Mouse (Mus musculus) fibroblast of lung, adult 2 months (primary cell): ENCODE data around the gene Thrsp.
"Not testable (repeated sequence)": the region's sequence is repeated elsewhere in the genome, so short reads cannot be mapped to it uniquely, and the experiment has no call there.

Experiments
- DNase-seq: peaks from one replicate; pipeline ENCODE4 v3.0.0-alpha.2; 2011; ENCODE audit warnings: low read depth

Gene Thrsp

DNA sequence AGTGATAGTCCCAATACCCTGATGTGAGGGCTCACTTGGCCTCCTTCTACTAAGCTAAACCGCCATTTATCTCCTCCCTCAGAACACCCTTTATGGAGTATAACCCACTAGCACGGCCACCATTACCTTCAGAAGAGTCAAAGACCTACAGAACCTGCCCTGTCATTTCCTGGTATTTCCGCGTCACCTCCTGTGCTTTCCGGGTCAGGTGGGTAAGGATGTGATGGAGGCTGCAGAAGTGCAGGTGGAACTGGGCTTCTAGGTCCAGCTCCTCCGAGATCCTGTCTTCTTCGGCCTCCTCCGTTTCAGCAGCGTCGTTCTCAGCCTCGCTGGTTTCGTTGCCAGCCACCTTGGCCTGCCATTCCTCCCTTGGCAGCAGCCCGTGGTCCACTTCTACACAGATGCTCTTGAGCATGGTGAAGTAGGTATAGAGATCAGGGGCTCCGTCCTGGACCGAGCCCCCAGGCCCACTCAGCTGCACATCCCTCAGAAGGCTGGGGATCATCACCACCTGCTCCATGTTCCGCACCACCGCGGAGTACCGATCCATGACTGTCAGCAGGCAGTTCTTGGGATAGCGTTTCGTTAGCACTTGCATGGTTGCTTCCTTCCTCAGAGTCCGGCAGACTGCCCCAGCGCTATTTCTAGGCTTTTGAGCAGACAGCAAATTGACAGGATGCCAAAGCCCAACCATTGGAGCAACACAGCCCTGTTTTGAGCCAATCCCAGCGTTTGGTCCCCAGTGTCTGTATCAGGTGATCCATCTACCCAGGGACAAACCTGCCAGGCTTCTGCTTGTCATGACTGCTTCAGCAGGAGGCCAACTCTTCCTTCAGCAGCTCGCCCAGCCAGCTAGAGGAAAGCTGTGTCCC is at the start of gene Thrsp:
TSS of gene Thrsp (minus strand) at position 825 of the 872 bp plus-strand sequence.
- no peak for DNase-seq

DNA sequence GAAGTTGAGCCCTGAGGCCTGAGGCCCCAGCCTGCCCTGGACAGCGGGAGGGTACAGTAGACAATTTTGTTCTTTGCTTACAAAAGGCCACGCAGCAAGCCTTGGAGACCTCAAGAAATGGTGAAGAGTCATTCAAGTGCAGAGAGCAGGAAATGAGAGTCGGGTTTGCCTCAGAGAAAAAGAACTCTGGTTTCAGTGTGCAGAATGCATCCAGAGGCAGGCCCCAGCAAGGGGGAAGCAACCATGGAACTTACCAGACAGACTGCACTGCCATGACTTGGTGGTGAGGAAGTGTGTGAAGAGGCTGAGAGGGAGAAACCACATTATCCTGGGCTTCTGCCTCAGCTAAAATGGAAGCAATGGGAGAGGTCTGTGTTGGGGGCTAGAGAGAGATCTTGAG is 38.0 kb upstream of the Thrsp start:
- no peak for DNase-seq

DNA sequence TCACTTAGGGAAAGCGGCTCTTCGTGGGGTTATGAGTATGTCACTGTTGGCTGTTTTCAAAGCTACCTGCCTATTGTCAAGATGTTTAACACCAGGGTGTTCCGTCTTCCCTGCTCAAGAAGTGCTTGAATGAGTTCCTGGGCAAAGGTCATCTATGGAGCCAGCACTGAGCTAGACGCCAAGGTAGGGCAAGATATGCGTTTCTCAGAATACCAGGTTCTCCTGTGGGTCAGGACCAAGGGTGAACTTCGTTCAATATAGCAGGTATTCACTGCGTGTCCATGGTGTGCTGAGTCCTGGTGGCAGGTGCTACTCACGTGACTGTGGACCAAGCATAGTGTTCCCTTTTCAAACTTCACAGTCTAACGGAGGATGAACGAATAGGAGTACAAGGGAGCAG is 37.3 kb upstream of the Thrsp start:
- DNase-seq = no peak

DNA sequence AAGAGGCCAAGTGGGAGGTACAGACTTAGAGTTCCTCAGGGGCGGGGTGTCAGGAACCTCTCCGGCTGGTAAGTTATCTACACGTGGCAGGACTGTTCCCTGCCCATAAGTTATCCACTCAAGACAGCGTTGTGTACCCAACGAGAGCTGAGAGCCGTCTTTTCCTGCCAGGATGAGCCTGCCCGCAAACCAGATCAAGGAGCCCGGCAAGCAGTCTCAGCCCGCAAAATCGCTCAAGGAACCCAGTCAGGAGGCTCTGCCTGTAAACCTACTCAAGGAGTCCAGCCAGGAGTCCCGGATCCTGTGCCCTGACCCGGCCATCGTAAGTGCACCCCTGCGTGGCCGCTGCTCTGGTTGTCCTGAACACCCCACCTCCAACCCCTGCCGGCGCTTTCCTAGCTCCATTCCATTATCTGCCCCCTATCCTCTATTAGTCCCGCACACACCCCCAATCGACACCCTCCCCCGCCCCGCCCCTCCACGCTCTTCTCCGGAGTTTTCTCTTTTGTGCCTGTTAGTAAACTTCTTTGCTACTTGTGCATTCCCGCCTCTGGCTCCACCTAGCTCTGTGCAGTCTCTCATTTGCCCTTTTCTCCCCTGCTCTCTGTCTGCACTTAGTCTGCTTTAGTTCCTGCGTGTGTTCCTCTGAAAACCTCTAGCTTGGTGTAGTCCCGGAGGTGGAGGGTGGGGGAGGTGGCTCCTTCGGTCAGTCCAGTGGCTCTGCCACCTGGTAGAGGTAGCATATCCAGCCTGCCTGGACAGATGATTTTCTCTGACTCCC is 35.8 kb upstream of the Thrsp start:
- DNase-seq = no peak

DNA sequence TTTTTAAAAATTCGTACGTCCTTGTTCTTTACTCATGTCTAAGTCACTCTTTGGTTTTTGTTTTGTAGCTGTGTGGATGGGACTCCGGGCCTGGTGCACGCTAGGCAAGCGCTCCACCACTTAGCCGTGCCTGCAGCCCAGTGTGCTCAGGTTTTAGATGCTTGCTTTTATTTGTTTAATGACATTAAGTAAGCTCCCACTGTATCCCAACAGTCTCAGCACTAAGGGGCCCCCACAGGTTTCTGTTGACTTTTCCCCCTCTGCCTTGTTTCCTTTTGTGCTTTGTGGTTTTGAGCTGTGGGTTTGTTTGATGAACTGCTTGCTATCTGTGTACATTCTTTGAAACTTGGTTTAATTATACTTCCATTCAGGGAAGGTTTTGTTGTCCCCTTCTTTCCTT is 34.7 kb upstream of the Thrsp start:
- no peak for DNase-seq

DNA sequence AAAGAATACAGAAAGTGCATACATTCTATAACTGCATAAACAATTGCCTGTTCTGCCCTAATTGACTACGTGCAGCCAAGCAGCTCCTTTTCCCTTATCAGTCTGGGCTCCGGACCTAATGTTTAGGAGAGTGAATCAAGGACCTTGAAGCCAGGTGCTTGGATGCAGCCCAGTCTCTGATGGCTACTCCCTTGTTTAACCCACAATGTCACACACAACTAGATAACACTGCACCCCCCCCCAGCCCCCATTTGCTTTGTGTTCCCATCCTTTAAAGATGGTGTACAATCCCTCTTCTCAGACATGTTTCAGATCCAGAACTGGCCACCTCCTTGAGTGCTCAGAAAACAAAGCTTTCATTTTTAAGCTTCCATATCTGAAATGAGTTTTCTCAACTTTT is 33.5 kb upstream of the Thrsp start, which contains the start of gene Kctd14:
TSS of gene Kctd14 (plus strand) at position 301 of the 400 bp plus-strand sequence.
- not testable (repeated sequence) for DNase-seq

DNA sequence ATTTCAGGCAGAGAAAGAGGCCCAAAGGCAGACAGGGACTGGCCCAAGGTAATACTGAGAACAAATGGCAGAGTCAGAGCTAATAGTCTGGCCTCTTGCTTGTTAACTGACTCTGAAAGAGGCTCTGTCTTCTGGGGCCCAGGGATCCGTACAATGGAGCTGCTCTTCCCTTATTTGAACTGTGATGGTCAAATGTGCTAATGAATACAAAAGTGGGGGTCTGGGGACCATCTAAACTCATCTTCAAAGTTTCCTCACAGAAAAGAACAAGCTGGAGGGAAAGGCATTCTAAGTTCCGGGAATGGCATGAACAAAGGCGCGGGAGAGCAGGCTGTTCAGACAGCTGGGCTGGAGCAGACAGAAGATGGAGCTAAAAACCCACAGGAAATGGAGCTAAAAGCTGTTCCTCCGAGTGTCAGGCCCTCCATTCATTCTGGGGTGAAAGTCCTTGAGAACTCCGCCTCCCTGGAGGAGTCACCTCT is 29.6 kb upstream of the Thrsp start:
- no peak for DNase-seq

DNA sequence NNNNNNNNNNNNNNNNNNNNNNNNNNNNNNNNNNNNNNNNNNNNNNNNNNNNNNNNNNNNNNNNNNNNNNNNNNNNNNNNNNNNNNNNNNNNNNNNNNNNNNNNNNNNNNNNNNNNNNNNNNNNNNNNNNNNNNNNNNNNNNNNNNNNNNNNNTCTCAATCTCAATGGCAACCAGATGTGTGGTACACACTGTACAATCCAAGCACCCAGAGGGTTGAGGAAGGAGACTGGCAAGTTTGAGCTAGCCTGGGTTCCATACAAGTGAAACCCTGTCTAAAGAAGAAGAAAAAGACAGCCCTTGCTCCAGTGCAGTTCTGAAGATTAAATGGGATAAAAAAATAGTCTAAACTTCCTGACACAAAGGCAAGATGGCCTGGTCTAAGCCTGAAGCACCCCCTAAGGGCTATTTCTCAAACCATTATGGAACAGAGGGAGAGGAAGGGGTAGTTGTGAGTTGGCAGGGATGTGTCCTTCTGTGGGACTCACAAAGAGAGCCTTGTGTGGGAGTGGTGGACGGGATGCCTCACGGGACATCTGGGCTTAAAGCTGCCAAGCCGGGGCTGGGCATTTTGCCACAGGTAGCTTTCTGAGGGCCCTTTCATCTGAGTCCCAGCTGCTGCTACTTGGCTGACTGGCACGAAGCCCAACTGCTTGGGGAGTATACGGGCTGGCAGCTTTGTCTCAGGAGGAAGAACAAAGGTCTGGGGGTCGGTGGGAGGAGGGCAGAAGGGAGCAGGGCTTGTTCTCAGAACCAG is 28.8 kb upstream of the Thrsp start:
- DNase-seq = peak; percentile 98

DNA sequence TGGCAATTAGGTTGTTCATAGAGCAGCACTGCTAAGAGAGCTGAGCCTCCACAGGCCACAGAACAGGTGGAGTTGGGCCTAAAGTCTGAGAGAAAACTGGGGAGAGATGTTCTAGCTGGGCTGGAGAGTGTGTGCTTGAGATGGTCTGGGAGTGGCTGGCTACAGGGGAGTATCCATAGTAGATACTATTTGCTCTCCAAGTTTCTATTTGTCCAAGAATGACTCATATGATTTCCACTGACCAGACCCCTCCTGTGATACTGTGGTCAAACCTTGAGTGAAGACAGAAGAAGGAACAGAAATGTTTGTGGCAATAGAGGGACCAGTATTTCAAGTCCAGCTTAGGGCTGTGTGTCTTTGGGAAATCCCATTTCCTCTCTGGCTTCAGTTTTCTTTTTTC is 21.5 kb upstream of the Thrsp start:
- no peak for DNase-seq

DNA sequence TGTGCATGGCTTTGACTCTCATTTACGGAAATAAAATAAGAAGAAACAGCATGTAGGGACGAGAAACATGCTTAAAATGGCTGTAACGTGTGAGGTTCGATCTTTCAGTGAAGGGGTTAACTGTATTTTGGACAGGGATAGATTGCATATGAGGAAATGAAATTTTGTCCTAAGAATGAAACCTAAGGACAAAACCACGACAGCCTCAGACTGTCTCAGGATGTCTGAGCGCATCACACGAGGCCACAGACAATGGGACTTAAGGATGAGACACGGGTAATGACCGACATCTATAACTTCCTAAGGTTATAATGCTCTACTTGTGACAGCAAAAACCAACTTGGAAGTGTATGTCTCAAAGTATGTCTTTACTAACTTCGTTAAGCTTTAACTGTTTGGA is 17.0 kb upstream of the Thrsp start:
- DNase-seq = no peak

DNA sequence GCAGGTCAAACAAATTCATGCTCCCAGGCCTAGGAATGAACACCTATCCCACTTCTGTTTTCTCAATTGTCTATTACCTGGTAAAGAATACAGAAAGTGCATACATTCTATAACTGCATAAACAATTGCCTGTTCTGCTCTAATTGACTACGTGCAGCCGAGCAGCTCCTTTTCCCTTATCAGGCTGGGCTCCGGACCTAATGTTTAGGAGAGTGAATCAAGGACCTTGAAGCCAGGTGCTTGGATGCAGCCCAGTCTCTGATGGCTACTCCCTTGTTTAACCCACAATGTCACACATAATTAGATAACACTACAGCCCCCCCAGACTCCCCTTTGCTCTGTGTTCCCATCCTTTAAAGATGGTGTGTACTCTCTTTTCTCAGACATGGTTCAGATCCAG is 16.0 kb upstream of the Thrsp start:
- not testable (repeated sequence) for DNase-seq

DNA sequence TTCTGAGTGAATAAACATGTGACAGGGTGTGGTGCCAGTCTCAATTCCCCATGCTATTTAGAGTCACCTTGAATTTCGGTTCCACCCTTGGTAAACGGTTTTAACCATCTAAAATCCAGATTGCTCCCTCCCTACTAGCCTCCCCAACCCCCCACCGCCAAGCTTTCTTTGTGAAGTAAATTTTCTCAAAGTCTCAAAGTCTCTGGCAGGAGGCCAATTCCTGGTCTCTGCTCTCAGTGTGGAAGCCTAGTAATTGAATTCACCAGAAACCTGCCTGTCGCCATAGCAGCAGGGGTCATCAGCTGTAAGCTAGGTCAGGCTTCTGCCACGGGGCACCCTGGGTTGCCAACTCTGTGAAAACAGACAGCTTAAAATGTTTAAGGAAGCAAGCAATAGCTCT is 12.2 kb upstream of the Thrsp start:
- DNase-seq = no peak

DNA sequence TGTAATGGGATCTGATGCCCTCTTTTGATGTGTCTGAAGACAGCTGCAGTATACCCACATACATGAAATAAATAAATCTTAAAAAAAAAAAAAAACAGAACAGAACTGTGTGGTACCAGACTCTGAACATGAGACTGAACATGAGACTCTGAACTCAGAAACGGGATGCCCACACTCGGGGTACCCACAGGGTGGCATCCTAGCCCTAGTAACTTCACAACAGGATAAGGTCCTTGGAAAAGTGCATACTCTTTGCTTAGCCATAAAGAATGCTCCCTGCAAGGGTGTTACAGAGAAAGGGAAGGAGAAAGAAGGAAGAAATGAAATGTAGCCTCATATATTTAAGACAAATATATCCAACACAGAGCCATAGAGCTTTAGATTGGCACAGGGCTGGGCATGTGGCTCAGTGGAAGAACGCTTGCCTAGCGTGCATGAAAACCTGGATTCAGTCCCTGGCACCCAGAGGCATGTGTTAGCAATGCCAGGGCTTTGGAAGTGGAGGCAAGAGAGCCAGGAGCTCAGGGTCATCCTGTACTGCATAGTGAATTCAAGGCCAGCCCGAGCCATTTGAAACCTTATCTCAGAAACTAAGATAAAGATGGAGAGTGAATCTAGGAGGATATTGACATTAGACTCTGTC is 10.4 kb upstream of the Thrsp start:
- DNase-seq = no peak

DNA sequence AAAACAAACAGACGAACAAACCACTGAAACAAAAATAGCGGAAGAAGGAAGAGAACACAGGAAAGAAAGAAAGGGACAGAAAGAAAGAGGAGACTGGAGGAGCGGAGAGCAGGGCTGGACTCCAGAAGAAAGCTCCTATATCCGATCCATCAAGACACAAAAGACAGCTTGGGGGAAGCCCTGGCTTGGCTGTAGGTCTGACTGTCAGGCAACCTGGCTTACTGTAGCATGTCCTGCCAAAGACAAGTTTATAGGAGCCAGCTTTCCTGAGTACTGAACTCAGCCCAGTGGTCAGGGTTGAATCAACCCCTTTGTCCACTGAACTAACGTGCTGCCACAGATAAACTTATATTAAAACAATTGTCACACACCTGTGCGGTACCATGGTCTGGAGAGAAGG is 9.8 kb upstream of the Thrsp start:
- no peak for DNase-seq

DNA sequence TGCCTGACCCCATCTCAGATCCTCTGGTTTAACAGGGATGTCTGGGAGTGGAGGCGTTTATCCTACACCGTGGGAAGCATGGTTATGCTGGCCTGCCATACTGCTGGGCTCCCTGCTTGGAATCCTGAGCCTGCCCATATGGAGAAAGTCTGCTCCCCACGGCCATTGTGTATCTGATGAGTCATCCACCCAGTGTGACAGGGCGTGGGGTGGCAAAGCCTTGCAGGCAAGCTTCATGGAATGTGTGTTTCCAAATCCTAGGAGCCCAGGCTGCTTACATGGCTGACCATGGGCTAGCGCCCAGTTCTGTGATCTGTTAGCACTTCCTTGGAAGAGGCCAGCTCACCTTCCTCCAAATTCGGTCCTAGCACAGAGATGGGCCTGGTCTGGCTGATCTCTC is 9.0 kb upstream of the Thrsp start:
- DNase-seq = peak; percentile 43

DNA sequence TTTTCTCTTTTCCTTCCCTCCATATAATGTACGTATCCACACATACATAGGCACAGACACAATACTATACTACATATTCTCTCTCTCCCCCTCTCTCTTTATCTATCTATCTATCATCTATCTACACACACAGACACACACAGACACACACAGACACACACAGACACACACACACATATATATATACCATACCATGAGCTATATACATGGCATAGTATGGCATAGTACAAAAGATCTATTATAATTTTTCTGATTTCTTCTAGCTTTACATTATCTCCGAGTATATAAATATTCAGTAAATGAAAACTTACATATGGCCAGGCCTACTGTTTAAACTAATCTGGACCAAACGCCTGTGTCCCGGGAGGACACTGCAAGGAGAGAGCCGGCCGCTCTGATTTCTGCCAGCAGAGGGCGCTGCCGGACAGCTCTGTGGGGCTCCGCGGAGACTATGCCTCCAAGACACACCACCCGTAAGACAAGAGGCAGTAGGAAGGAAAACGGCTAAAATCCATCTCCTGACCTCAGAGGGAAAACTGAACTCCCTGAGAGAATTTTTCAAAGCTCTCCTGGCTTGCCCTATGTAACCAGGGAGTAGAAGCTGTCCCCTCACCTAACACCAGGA is 7.2 kb upstream of the Thrsp start:
- DNase-seq = peak; percentile 57

DNA sequence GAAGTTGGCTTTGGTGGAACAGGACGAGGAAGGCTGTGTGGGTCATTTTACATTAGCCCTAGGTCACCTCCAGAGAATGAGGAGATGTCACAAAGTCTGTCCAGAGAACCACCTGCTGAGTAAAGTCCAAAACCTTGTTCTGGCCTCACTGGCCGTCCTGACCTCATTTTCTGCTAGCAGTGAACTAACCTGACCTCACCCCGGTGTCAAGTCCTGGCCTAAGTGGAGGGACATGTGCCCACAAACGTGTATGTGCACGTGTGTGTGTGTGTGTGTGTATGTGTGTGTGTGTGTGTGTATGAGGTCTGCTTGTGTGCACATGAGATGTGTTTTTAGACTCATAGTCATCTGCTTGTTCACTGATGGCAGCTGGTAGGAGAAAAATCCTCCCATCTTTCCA is 6.2 kb upstream of the Thrsp start:
- DNase-seq = no peak

DNA sequence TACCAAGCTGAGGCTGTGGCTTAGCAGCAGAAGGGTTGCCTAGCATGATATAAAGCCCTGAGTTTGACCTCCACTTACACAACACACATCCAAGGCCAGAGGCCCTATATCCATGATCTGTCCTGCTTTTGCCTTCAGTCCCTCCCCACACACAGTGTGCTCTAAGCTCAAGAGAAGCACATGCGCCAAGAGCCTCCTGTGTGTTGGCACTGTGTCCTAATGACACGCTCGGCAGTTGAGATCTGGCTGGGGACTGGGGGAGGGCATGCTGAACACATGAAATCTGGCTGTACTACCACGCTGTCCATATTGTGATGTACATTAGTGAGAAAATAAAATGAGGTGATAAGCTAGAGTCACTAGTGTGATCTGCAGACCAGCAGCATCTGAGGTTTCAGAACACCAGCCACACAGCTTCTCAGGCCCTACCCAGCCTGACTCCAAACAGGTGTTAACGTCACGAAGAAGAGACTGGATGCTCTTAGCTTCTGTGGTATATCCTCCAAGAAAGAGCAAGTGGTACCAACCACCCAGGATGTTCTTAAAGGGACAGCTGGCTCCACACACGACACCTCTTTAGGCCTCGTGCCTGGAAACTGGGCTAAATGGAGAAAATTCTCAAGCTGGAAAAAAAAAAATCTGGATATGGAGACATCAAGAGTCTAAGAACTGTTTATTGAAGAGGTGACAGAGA is 3.6 kb upstream of the Thrsp start:
- DNase-seq = no peak

DNA sequence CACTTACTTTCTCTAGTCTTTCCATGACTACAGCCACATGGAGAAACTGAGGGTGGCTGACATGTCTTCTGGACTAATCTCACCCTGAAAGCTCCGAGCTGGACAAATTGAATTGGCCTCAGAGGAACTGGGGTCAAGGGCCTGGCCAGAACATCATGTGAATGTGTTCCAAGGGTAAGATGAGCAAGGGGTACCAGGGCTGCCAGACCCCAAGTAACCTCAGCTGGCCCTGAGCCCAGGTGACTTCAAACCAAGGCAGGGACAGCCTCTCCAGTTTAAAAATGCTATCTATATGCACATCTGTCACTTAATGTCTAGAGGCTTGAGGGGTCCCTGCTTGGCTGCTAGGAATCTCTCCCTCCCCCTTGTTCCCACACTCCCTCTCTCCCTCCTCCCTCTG is 2.9 kb upstream of the Thrsp start:
- DNase-seq = no peak

DNA sequence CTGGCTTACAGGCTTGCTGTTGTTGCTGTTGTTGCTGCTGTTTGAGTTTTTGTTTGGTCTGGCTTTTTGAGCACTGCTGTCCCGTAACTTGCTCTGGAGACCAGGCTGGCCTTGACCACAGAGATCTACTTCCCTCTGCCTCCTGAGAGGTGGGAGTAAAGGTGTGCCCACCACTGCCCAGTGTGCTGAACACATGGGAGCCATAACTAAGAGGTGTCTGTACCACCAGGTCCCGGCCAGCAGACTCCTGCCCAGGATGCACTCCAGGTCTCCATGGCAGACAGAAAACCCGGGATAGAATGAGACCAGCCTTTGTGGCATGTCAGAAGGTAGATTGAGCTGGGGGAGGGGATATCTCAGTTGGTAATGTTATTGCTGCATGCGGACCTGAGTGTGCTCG is 1.6 kb upstream of the Thrsp start:
- DNase-seq = no peak

DNA sequence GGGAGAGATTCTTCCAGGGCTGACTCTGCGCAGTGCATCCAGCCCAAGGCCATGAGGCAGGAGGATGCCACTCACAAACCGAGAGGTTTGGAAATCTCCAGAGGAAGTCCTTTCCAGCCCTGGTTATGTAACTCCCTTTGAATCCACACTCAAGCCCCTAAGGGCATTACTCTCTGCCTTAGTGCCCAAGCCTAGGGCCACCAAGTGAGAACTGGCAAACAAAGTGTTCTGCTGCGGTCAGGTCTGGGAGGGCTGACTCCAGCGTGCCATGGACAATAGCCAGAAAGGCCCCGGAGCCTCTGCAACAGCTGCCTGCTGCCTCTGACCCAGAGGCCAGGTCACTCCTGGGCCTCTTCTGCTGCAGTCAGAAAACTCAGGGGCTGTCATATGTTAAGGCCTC is 1.2 kb upstream of the Thrsp start:
- no peak for DNase-seq
